Mouse (Mus musculus) midbrain, embryonic 10.5 days (tissue): ENCODE data around the gene Cpne7. TPM values are rescaled to one million over a fixed set of nuclear protein-coding genes. Genes with fewer than 3 reads are reported as not detected.
"Not testable (repeated sequence)": the region's sequence is repeated elsewhere in the genome, so short reads cannot be mapped to it uniquely, and the experiment has no call there.

Source experiments
- DNase-seq: peaks from one replicate; pipeline ENCODE4 v3.0.0-alpha.2; 2017; ENCODE audit warnings: low spot score
- H3K27ac ChIP-seq: fragments of 300-500 bp; sonication (generic); replicated peaks from 2 replicates; pipeline ENCODE4 v1.5.1; 2016; ENCODE audit warnings: mild to moderate bottlenecking
- H3K27me3 ChIP-seq: fragments of 300-500 bp; sonication (generic); 2 replicates; pipeline ENCODE4 v1.6.1; 2016; ENCODE audit warnings: low read depth, mild to moderate bottlenecking; ENCODE audit not compliant: poor library complexity, severe bottlenecking
- H3K36me3 ChIP-seq: fragments of 300-500 bp; sonication (generic); 2 replicates; pipeline ENCODE4 v1.6.1; 2016; ENCODE audit warnings: mild to moderate bottlenecking, moderate library complexity
- H3K4me1 ChIP-seq: fragments of 300-500 bp; sonication (generic); 2 replicates; pipeline ENCODE4 v1.6.1; 2016
- H3K4me3 ChIP-seq: fragments of 300-500 bp; sonication (generic); 2 replicates; pipeline ENCODE4 v1.5.1; 2016; ENCODE audit warnings: mild to moderate bottlenecking, moderate library complexity
- H3K9me3 ChIP-seq: fragments of 300-500 bp; sonication (generic); replicated peaks from 2 replicates; pipeline ENCODE4 v1.6.1; 2016; ENCODE audit warnings: mild to moderate bottlenecking
- WGBS: fragments of 180-500 bp; shearing (Covaris S2); methylation state at CpG from one replicate; pipeline ENCODE4 v1.1.7; 2016; 5-methylcytosine and 5-hydroxymethylcytosine counted together
- polyA plus RNA-seq: library from polyadenylated mRNA; unstranded; fragments of >200 nt; fragmentation: Nextera tagmentation; extraction: Ambion mirVana; gene quantifications from 2 replicates; pipeline ENCODE4 v1.2.1, GENCODE M21; 2016

Gene Cpne7
- polyA plus RNA-seq, result 0.32 and 0.39 TPM in 2 replicates

DNA sequence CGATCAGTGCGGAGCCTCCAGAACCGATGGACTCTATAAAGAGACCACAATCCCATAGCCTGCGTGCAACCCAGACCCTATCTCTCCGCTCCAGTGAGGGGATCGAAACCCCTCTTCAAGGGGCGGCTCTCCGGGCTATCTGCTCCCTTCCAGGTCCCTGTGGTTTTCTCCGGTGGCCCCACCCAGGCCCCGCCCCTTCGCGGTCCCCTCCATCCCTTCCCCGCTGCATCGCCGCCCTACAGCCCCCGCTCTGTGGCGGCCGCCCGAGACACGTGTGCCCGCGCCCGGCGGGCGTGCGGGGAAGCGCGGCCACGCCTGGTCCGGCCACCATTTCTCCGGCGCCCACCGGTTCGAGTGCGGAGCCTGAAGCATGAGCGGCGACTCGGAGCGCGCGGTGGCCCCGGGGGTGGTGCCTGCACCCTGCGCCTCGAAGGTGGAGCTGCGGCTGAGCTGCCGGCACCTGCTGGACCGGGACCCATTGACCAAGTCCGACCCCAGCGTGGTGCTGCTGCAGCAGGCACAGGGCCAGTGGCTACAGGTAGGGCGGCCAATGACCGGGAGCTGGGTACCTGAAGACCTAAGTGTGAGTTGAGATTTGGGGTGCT lies at the start of gene Cpne7:
TSS of gene Cpne7 (plus strand) at position 248 of the 605 bp plus-strand sequence.
- H3K4me3 ChIP-seq, result peak within 1 kb of the TSS; percentile 62
- no peaks in the 10 kb centered on the region for H3K36me3 ChIP-seq
- H3K27ac ChIP-seq, result peak within 1 kb of the TSS; percentile 34; the same call in 1 of the 2 replicates
- WGBS, result 1% methylated on average over 51 of the region's 51 CpGs
- H3K4me1 ChIP-seq, result peaks cover 24% of the 10 kb centered on the region
- H3K9me3 ChIP-seq, result no peaks in the 10 kb centered on the region
- no peak for DNase-seq
- H3K27me3 ChIP-seq, result peaks cover 63% of the 10 kb centered on the region

GRCm38 (mm10) chr8:123071176-123071575 lies 46.0 kb upstream of the Cpne7 start:
- WGBS, result 89% methylated on average over 4 of the region's 4 CpGs
- peaks cover 16% of the 10 kb centered on the region for H3K4me1 ChIP-seq
- H3K27me3 ChIP-seq, result no peaks in the 10 kb centered on the region
- no peak for DNase-seq
- H3K4me3 ChIP-seq, result no peak overlapping the region
- no peak overlapping the region for H3K27ac ChIP-seq
- H3K9me3 ChIP-seq, result no peaks in the 10 kb centered on the region
- peaks cover 83% of the 10 kb centered on the region for H3K36me3 ChIP-seq

DNA sequence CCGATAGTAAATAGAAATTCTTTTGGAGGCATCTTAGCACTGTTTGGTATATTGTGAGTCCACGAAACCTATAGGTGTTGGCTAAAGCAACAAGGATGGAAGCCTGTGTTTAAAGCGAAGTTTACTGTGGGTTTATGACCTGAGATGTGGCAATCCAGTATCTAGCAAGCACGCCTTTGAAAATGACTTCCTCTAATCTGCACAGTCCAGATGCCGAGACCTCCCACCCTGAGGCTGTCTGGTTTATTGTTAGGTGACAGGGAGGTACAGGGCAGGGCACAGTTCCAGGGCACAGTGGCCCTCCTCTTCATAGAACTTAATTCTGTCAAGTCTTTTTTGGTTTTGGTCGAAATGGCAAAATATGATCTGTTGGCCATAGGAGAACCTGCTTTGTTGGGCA lies 40.0 kb upstream of the Cpne7 start:
- no peaks in the 10 kb centered on the region for H3K4me1 ChIP-seq
- no peak for DNase-seq
- H3K27ac ChIP-seq, result no peak overlapping the region
- no peaks in the 10 kb centered on the region for H3K9me3 ChIP-seq
- H3K36me3 ChIP-seq, result peaks cover 99% of the 10 kb centered on the region
- no peak overlapping the region for H3K4me3 ChIP-seq
- no peaks in the 10 kb centered on the region for H3K27me3 ChIP-seq
- 92% methylated on average over 6 of the region's 6 CpGs for WGBS

DNA sequence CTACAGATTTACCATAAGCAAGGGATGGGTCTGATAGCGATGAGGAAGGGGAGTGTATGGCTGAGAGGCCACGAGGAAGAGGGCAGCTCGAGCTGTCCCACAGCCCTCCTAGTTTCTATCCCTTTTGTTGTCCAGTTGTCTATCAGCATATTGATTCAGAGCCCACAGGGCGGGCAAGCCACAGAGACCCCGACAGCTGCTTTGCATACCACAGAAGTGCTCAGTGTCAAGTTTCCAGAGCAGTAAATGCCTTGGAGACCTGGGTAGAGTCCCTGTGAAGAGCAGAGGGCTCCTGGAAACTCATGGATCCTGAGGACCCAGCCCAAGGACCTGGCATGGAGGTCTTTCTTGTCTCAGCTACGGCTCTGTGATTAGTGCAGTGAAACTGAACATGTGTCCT lies 34.2 kb upstream of the Cpne7 start:
- peaks cover 100% of the 10 kb centered on the region for H3K36me3 ChIP-seq
- H3K27ac ChIP-seq, result no peak overlapping the region
- WGBS, result 86% methylated on average over 6 of the region's 6 CpGs

GRCm38 (mm10) chr8:123083610-123084009 lies 33.6 kb upstream of the Cpne7 start:
- Histone ChIP-seq H3K27me3 (no peaks in the 10 kb centered on the region), H3K36me3 (peaks cover 100% of the 10 kb centered on the region), H3K27ac (no peak overlapping the region), H3K4me3 (no peak overlapping the region), H3K9me3 (no peaks in the 10 kb centered on the region), H3K4me1 (no peaks in the 10 kb centered on the region)
- DNase-seq, result no peak
- WGBS, result 92% methylated on average over 12 of the region's 12 CpGs

More for the DNA sequence above, 34.2 kb upstream of the Cpne7 start:
- Histone ChIP-seq H3K9me3 (no peaks in the 10 kb centered on the region), H3K4me3 (no peak overlapping the region), H3K27me3 (no peaks in the 10 kb centered on the region), H3K4me1 (no peaks in the 10 kb centered on the region)
- DNase-seq, result no peak

GRCm38 (mm10) chr8:123087289-123087688 lies 29.9 kb upstream of the Cpne7 start:
- no peak for DNase-seq

GRCm38 (mm10) chr8:123097216-123097615 lies 20.0 kb upstream of the Cpne7 start:
- WGBS, result 91% methylated on average over 11 of the region's 11 CpGs
- Histone ChIP-seq H3K4me1 (peaks cover 4% of the 10 kb centered on the region), H3K36me3 (peaks cover 55% of the 10 kb centered on the region), H3K27ac (no peak overlapping the region), H3K4me3 (no peak overlapping the region), H3K27me3 (no peaks in the 10 kb centered on the region), H3K9me3 (no peaks in the 10 kb centered on the region)
- no peak for DNase-seq

More at GRCm38 (mm10) chr8:123087289-123087688, 29.9 kb upstream of the Cpne7 start:
- Histone ChIP-seq H3K4me1 (no peaks in the 10 kb centered on the region), H3K36me3 (peaks cover 100% of the 10 kb centered on the region), H3K9me3 (no peaks in the 10 kb centered on the region), H3K27ac (no peak overlapping the region), H3K4me3 (no peak overlapping the region), H3K27me3 (no peaks in the 10 kb centered on the region)
- 93% methylated on average over 9 of the region's 9 CpGs for WGBS

GRCm38 (mm10) chr8:123097786-123098584 lies 19.2 kb upstream of the Cpne7 start:
- Histone ChIP-seq H3K4me3 (no peak overlapping the region), H3K4me1 (peaks cover 4% of the 10 kb centered on the region), H3K36me3 (peaks cover 51% of the 10 kb centered on the region), H3K27ac (no peak overlapping the region), H3K27me3 (no peaks in the 10 kb centered on the region), H3K9me3 (no peaks in the 10 kb centered on the region)
- DNase-seq, result no peak
- WGBS, result 74% methylated on average over 12 of the region's 12 CpGs

DNA sequence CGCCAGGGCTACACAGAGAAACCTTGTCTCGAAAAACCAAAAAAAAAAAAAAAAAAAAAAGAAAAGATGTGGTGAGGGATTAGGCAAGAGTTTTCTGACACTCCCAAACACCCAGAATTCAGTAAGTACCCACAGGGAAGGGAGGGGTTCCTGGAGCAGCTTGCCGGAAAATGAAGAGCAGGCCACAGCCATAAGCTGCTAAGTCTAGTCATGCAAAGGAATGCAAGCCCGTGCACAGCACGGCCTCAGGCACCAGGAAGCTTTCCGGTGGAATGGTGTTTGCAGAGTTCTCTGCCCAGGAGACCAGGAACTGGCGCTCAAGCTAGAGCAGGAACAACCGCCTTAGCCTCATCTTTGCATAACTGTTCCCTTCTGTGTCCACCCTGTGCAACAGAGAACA lies 16.9 kb upstream of the Cpne7 start:
- Histone ChIP-seq H3K36me3 (peaks cover 51% of the 10 kb centered on the region), H3K4me1 (peaks cover 18% of the 10 kb centered on the region), H3K27me3 (no peaks in the 10 kb centered on the region), H3K27ac (no peak overlapping the region), H3K9me3 (no peaks in the 10 kb centered on the region), H3K4me3 (no peak overlapping the region)
- no peak for DNase-seq
- WGBS, result 63% methylated on average over 8 of the region's 8 CpGs

GRCm38 (mm10) chr8:123101244-123101643 lies 15.9 kb upstream of the Cpne7 start:
- H3K4me3 ChIP-seq, result peak overlapping the region; percentile 96
- 81% methylated on average over 4 of the region's 4 CpGs for WGBS
- no peaks in the 10 kb centered on the region for H3K9me3 ChIP-seq
- H3K4me1 ChIP-seq, result peaks cover 18% of the 10 kb centered on the region
- H3K27me3 ChIP-seq, result no peaks in the 10 kb centered on the region
- no peak overlapping the region for H3K27ac ChIP-seq
- peaks cover 54% of the 10 kb centered on the region for H3K36me3 ChIP-seq
- no peak for DNase-seq

DNA sequence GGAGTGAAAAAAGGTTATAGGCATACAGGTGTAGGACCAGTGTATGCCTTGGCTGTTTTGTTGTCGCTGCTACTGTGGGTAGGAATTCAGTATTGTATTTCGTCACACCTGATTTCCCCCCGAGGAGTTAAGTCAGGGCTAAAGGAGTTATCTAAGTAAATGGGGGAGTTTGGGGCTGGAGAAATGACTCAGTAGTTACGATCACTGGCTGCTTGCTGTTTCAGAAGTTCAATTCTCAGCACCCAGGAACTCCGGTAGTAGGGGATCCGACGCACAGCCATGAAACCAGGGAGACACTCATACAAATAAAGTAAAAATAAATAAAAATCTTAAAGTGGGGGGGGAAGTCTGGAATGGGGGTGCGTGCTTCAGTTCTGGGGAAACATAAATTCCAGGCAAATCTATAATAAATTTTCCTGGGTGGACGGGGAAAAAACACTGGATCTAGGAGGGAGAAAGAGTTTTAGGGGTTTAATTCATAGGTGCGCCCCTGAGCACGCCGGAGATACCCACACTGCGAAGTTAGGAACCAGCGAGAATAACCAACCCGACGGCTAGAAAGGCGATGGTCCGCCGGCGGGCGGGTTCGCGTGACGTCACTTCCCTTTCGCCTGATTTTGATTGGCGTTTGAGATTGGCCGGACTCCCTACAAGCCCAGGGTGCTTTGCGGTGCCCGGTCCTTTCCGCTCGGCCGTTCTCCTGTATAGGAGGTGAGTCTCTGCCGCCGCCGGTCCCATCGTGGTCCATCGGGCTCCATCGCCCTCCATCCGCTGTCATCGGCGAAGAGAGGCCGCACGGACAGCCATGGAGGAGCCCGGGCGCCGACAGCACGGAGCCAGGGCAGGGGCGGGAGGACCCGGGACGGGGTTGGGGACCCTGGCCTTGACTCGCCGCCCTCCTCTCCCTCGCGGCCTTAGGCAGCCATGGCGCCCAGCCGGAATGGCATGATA lies 15.2 kb upstream of the Cpne7 start, which contains the start of gene Rpl13:
TSS of gene Rpl13 (plus strand) at position 616 of the 951 bp plus-strand sequence.
- H3K27me3 ChIP-seq, result no peaks in the 10 kb centered on the region
- H3K9me3 ChIP-seq, result no peaks in the 10 kb centered on the region
- H3K4me1 ChIP-seq, result peaks cover 18% of the 10 kb centered on the region
- peak; percentile 98 for DNase-seq
- 2% methylated on average over 56 of the region's 56 CpGs for WGBS
- peaks cover 51% of the 10 kb centered on the region for H3K36me3 ChIP-seq
- peak within 1 kb of the TSS; percentile 96 for H3K4me3 ChIP-seq
- peak within 1 kb of the TSS; percentile 100 for H3K27ac ChIP-seq

DNA sequence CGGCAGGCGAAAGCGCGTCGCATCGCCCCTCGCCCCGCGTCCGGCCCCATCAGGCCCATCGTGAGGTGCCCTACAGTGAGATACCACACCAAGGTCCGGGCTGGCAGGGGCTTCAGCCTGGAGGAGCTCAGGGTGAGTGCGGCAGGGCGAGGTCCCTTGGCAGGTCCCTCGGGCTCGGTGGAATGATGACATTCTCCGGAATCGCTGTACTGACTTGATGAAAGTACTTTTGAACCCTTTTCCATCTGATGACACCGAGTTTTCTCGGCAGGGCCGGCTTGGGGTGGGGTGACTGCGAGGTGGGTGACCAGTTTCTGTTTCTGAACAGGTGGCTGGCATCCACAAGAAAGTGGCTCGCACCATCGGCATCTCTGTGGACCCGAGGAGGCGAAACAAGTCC lies 14.3 kb upstream of the Cpne7 start:
- 1% methylated on average over 26 of the region's 26 CpGs for whole genome bisulfite sequencing
- peak overlapping the region; percentile 96 for H3K4me3 ChIP-seq
- not testable (repeated sequence) for H3K27me3 ChIP-seq, H3K9me3 ChIP-seq, DNase-seq
- H3K4me1 ChIP-seq, result peaks cover 18% of the 10 kb centered on the region
- peaks cover 42% of the 10 kb centered on the region for H3K36me3 ChIP-seq
- H3K27ac ChIP-seq, result peak overlapping the region; percentile 100
